Mouse (Mus musculus) heart, adult 2 months (tissue): ENCODE results near the gene Parp4.

Experiments
- CTCF ChIP-seq: fragments of 200-600 bp; IDR thresholded peaks from 2 replicates; pipeline ENCODE4 v1.8.1; 2022; ENCODE audit warnings: antibody characterized with exemption, mild to moderate bottlenecking, moderate library complexity
- EP300 ChIP-seq: fragments of 200-500 bp; IDR thresholded peaks from 2 replicates; pipeline ENCODE4 v1.6.1; 2011; ENCODE audit warnings: low read depth, low read length, control low read depth; ENCODE audit not compliant: insufficient read depth
- POLR2A ChIP-seq: fragments of 200-500 bp; IDR thresholded peaks from 2 replicates; pipeline ENCODE4 v1.6.1; 2011; ENCODE audit warnings: mild to moderate bottlenecking, low read depth, low read length, control low read depth; ENCODE audit not compliant: insufficient read depth

GRCm38 (mm10) chr14:56705687-56706086 is 130.3 kb downstream of the Parp4 start:
- TF ChIP-seq CTCF (no peak), EP300 (no peak), POLR2A (no peak)
